ENCODE assay signal across 10 mouse cellular contexts in genomic region chr14:77670945-77671344, GRCm38 (mm10).
DNase-seq lines count a peak whose midpoint lies in the region; ATAC-seq and TF ChIP-seq lines count a peak whose summit lies in the region.
"Had no signal": no experiment of that assay in that cellular context is flagged by ENCODE, and none has a peak within 500 bp of the region (broad histone marks: within the 10 kb centered on the region; RNA-seq: fewer than 3 reads in every experiment).

No protein-coding gene starts in this region.

- TF ChIP-seq POLR2A in myocyte (IDR thresholded peaks at IDR 0.05; ENCODE audit: insufficient read length, low read depth): no peak

- H3K79me2 ChIP-seq in myocyte (ENCODE audit: control insufficient read depth, insufficient read depth): no peaks in the 10 kb centered on the region

- no peak overlapping the region for H3K4me2 ChIP-seq in forebrain, embryonic 13.5 days
- no peak overlapping the region for H3K4me2 ChIP-seq in forebrain, embryonic 12.5 days
- H3K4me2 ChIP-seq in myocyte (ENCODE audit: low read depth): no peak overlapping the region
- H3K4me2 ChIP-seq: embryonic facial prominence, embryonic 13.5 days; lung, embryonic 15.5 days had no signal

- no peak overlapping the region for H3K9ac ChIP-seq in forebrain, embryonic 13.5 days
- no peak overlapping the region for H3K9ac ChIP-seq in forebrain, embryonic 12.5 days
- H3K9ac ChIP-seq: embryonic facial prominence, embryonic 13.5 days; lung, embryonic 15.5 days had no signal

- TF ChIP-seq CTCF in gastrocnemius, adult 2 months (IDR thresholded peaks at IDR 0.05): no peak

- intact Hi-C loops in gastrocnemius, adult 2 months (cut with DNase I): no loop called here

- H3K27me3 ChIP-seq in forebrain, embryonic 13.5 days: no peaks in the 10 kb centered on the region
- H3K27me3 ChIP-seq in forebrain, embryonic 12.5 days: no peaks in the 10 kb centered on the region
- no peaks in the 10 kb centered on the region for H3K27me3 ChIP-seq in myocyte (ENCODE audit: control insufficient read depth, insufficient read depth, insufficient read length)
- H3K27me3 ChIP-seq: embryonic facial prominence, embryonic 13.5 days; lung, embryonic 15.5 days had no signal

- peak; percentile 39 for DNase-seq in right cerebral cortex, adult 18-20 months
- DNase-seq in right cerebral cortex, postnatal 4 days: no peak
- peak; percentile 81 for DNase-seq in gastrocnemius, adult 2 months
- no peak for DNase-seq in adipocyte (ENCODE audit: low spot score)
- no peak for DNase-seq in ovary, postnatal 14 days (ENCODE audit: low spot score)

- 83% methylated on average over 5 of the region's 5 CpGs for WGBS in forebrain, embryonic 13.5 days
- WGBS in forebrain, embryonic 12.5 days: 88% methylated on average over 5 of the region's 5 CpGs

- H3K9me3 ChIP-seq in forebrain, embryonic 13.5 days (replicated peaks): no peaks in the 10 kb centered on the region
- H3K9me3 ChIP-seq in forebrain, embryonic 12.5 days: no peaks in the 10 kb centered on the region
- H3K9me3 ChIP-seq: embryonic facial prominence, embryonic 13.5 days; lung, embryonic 15.5 days had no signal

- H3K4me3 ChIP-seq in forebrain, embryonic 13.5 days: no peak overlapping the region
- H3K4me3 ChIP-seq in forebrain, embryonic 12.5 days (replicated peaks): no peak overlapping the region
- no peak overlapping the region for H3K4me3 ChIP-seq in gastrocnemius, adult 2 months
- H3K4me3 ChIP-seq in myocyte: no peak overlapping the region
- H3K4me3 ChIP-seq: embryonic facial prominence, embryonic 13.5 days; lung, embryonic 15.5 days had no signal

- H3K4me1 ChIP-seq in forebrain, embryonic 13.5 days: peaks cover 51% of the 10 kb centered on the region
- peaks cover 31% of the 10 kb centered on the region for H3K4me1 ChIP-seq in forebrain, embryonic 12.5 days

- H3K36me3 ChIP-seq in forebrain, embryonic 13.5 days (ENCODE audit: poor library complexity, severe bottlenecking): no peaks in the 10 kb centered on the region
- H3K36me3 ChIP-seq in forebrain, embryonic 12.5 days (replicated peaks): no peaks in the 10 kb centered on the region
- no peaks in the 10 kb centered on the region for H3K36me3 ChIP-seq in myocyte (ENCODE audit: control insufficient read depth, insufficient read depth)
- H3K36me3 ChIP-seq: embryonic facial prominence, embryonic 13.5 days; lung, embryonic 15.5 days had no signal

- H3ac ChIP-seq in myocyte (ENCODE audit: control insufficient read depth, insufficient read length): no peak overlapping the region

- ATAC-seq in forebrain, embryonic 13.5 days: peak; percentile 54
- ATAC-seq in forebrain, embryonic 12.5 days (ENCODE audit: low FRiP score): no peak

- peak overlapping the region; percentile 40; the same call in 1 of the 2 replicates for H3K27ac ChIP-seq in forebrain, embryonic 13.5 days
- no peak overlapping the region for H3K27ac ChIP-seq in forebrain, embryonic 12.5 days
- no peak overlapping the region for H3K27ac ChIP-seq in gastrocnemius, adult 2 months
- H3K27ac ChIP-seq: embryonic facial prominence, embryonic 13.5 days; lung, embryonic 15.5 days had no signal

TF ChIP-seq in myocyte, 11 proteins besides CTCF, POLR2A, EP300 and RAD21:
- peak in 2 of 3 experiments; percentile 50 to 77 for TF ChIP-seq MYOD1 (IDR thresholded peaks at IDR 0.05; ENCODE audit: control insufficient read depth in 1 of 3, insufficient read length in 2 of 3, low read depth in 2 of 3)
- no peak for TF ChIP-seq USF1 (IDR thresholded peaks at IDR 0.05; ENCODE audit: low read depth)

Comparison
In these comparisons a context has a peak if more than half of its experiments do, and no peak if none do; other contexts are left out.
1. DNase-seq: peak in right cerebral cortex, adult 18-20 months (single experiment) and gastrocnemius, adult 2 months (single experiment); none in right cerebral cortex, postnatal 4 days (single experiment), adipocyte (single experiment) and ovary, postnatal 14 days (single experiment).